Mouse (Mus musculus): Measurements from ENCODE around the gene Rec114.

GRCm38 (mm10) chr9:58721021-58721420 is 22.7 kb downstream of the Rec114 start:
- TF ChIP-seq CTCF (IDR thresholded peaks at IDR 0.05; ENCODE audit: low read depth, low read length) (no peak), GATA1 (IDR thresholded peaks at IDR 0.05; ENCODE audit: borderline replicate concordance, low read length) (no peak)

All from G1E (cell line).